Mouse (Mus musculus) CH12.LX (cell line): ENCODE results near the gene Tgfbr3.

Experiments
- CTCF ChIP-seq, 2 experiments: IDR thresholded peaks in 1 of 2; conservative IDR thresholded peaks in 1 of 2; 2 replicates each; pipeline ENCODE4 v1.5.1; 2011 to 2012; ENCODE audit warnings: low read depth in 2 of 2, low read length in 2 of 2, improper control_type of control experiment in 1 of 2, inconsistent platforms in 1 of 2, mild to moderate bottlenecking in 1 of 2, moderate library complexity in 1 of 2
- ELF1 ChIP-seq: IDR thresholded peaks from 2 replicates; pipeline ENCODE4 v1.6.1; 2014; ENCODE audit warnings: low read depth, mild to moderate bottlenecking, inconsistent platforms, low read length, improper control_type of control experiment
- HCFC1 ChIP-seq: IDR thresholded peaks from 2 replicates; pipeline ENCODE4 v1.6.1; 2012; ENCODE audit warnings: low read depth, mild to moderate bottlenecking, inconsistent platforms, low read length, improper control_type of control experiment
- POLR2A ChIP-seq: IDR thresholded peaks from 2 replicates; pipeline ENCODE4 v1.6.1; 2011; ENCODE audit warnings: low read depth, mild to moderate bottlenecking, improper control_type of control experiment, low read length
- POLR2AphosphoS2 ChIP-seq: IDR thresholded peaks from 2 replicates; pipeline ENCODE4 v1.6.1; 2011; ENCODE audit warnings: low read depth, low read length, improper control_type of control experiment
- ZMIZ1 ChIP-seq: IDR thresholded peaks from 2 replicates; pipeline ENCODE4 v1.6.1; 2012; ENCODE audit warnings: low read depth, mild to moderate bottlenecking, inconsistent platforms, low read length, improper control_type of control experiment

GRCm38 (mm10) chr5:107074350-107074749, 215.1 kb downstream of the Tgfbr3 start:
- TF ChIP-seq ELF1 (no peak), ZMIZ1 (no peak), POLR2A (no peak), CTCF (conservative IDR thresholded peaks at IDR 0.05 in 1 of 2, IDR thresholded peaks at IDR 0.05 in 1 of 2; ENCODE audit: low read depth in 2 of 2, low read length in 2 of 2) (no peak), HCFC1 (no peak), POLR2AphosphoS2 (no peak)
